6 mouse cellular contexts compared by ENCODE assay signal in the genomic region with DNA sequence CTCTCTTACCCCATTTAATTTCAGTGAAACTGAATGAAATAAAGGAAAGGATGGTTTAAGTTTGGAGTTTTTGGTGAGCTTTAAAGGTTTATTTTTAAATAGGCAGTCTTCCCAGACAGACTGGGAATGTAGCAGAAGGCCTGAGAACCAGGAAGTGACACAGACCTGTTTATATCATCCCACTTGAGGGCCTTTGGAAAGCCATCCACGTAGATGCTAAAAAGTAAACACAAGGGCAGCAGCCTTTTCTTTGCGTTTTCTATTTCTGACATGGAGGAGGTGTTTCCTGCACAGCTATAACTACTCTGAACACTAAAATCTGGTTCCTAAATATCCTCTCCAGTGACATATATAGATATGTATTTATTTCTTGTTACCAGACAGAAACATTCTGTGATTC. TPM values are rescaled to one million over a fixed set of nuclear protein-coding genes. Genes with fewer than 3 reads are reported as not detected.
"Had no signal": no experiment of that assay in that cellular context is flagged by ENCODE, and none has a peak within 500 bp of the region (broad histone marks: within the 10 kb centered on the region; RNA-seq: fewer than 3 reads in every experiment).

No protein-coding gene starts in this region.

RNA-seq across cellular contexts. Expression of gene Ccdc177, which starts 58.5 kb away (rescaled TPM):
- total RNA-seq: megakaryocyte-erythroid progenitor cell, adult 5-6 weeks had no signal
- polyA plus RNA-seq: inflammation-experienced regulatory T-cells, adult 6 months; kidney, adult 2 months; liver, embryonic 11.5 days; liver, embryonic 16.5 days; thymus, adult 2 months had no signal
